Mouse (Mus musculus): ENCODE results near the gene Scg5. TPM values are rescaled to one million over a fixed set of nuclear protein-coding genes. Genes with fewer than 3 reads are reported as not detected.

Gene Scg5
- total RNA-seq, 2 experiments from 2014 or later = not detected

DNA sequence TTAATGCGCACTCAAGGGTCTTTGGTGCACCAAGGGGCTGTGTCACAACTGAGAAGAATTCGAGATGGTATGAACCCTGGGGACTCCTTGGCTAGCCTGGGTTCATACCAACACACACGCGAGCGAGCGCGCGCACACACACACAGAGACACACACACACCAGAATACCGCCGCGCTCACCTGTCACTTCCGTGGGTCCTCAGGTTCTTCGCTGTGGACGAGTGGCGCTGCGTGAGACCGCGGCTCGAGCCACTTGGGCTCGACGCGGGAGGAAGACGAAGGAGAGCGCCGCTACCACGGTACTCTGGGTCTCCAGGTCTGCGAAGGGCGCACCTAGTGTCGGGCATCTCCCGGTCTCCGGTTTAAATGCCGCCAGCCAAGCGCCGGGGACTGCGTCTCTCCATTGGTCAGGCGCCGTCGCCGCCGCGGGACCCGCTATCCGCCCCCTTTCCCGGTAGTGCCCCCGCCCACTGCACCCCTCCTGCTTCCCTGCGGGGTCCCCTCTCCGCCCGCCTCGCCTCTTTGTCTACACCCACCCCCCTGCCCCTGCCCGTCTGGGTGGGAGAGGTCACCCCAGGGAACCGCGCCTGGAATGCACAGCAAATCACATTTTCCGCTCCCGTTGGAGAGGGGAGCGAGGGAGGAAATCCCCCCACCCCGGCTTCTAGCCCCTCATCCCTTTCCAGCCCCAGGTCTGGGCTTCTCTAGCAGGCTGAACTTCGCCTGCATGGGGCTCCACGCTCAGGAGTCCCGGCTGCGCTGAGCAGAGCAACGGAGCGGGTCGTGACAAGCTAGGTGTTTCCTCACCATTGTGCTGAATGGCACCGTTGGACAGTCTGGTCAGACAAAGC, 70.4 kb downstream of the Scg5 start, which contains the start of gene Grem1:
TSS of gene Grem1 (minus strand) at position 336 of the 851 bp plus-strand sequence.
- ATAC-seq (replicated peaks; ENCODE audit: low FRiP score, poor library complexity, severe bottlenecking) = no peak

- ATAC-seq (replicated peaks; ENCODE audit: low FRiP score, poor library complexity, severe bottlenecking) = no peak
Measured at GRCm38 (mm10) chr2:113757525-113758310, 71.2 kb downstream of the Scg5 start.

DNA sequence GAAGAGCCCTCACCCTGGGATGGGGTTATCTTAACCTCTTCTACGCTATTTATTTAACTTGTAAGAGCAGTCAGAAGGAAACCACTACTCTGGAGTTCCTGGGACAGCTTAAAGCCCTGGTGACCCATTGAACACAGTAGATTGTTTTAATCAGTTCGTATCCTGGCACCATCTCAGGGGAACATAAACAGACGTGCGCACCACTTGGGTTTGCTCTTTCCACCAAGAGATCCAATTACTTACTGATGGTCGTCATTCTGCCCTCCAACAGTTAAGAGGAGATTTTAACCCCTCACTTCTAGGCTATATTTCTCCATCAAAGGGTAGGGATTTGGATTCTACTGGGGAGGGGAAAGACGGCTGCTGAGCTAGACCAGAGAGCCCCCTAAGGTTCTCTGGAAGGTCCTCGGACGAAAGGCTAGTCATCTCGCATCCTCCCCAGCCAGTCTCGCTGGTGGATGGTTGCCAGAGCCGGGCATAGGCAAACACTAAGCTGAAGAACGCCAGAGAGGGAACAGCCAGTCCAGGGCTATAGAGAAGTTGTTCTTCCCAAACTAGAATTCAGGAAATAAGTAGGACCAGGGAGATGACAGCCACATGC, 71.9 kb downstream of the Scg5 start:
- no peak for ATAC-seq (replicated peaks; ENCODE audit: low FRiP score, poor library complexity, severe bottlenecking)

GRCm38 (mm10) chr2:113749721-113750120, 79.2 kb downstream of the Scg5 start:
- no peak for ATAC-seq (replicated peaks; ENCODE audit: low FRiP score, poor library complexity, severe bottlenecking)

GRCm38 (mm10) chr2:113749309-113749708, 79.6 kb downstream of the Scg5 start:
- ATAC-seq (replicated peaks; ENCODE audit: low FRiP score, poor library complexity, severe bottlenecking) = no peak

DNA sequence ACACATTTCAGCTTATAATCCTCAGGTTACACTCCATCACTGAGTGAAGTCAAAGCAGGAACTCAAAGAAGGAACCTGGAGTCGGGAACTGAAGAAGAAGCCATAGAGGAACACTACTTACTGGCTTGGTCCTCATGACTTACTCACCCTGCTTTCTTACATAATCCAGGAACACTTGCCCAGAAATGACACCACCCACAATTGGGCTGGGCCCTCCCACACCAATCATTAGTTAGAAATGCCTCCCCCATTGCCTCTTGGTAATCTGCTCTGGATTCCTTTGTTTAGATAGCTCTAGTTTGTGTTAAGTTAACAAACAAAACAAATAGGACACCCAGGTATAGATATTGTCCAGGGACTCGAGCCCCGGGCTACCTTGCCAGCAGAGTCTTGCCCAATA, 100.3 kb downstream of the Scg5 start:
- no peak for ATAC-seq (replicated peaks; ENCODE audit: low FRiP score, poor library complexity, severe bottlenecking)

Other genes with a start within 250 kb of the Scg5 start
- not detected in 2 replicates for gene Grem1, start 70.5 kb downstream of the Scg5 start, total RNA-seq (2015; ENCODE audit: low replicate concordance)
- 0.98 TPM in 1 of 2 replicates, not detected in the other for gene Grem1, start 70.5 kb downstream of the Scg5 start, total RNA-seq (2017; ENCODE audit: low replicate concordance)
- gene Arhgap11a, start 19.5 kb upstream of the Scg5 start, total RNA-seq (2015; ENCODE audit: low replicate concordance) = 13.2 and 20.9 TPM in 2 replicates
- 15.4 and 22.0 TPM in 2 replicates for gene Arhgap11a, start 19.5 kb upstream of the Scg5 start, total RNA-seq (2017; ENCODE audit: low replicate concordance)
- gene Gjd2, start 184.5 kb upstream of the Scg5 start, total RNA-seq (2015; ENCODE audit: low replicate concordance) = not detected in 2 replicates
- not detected in 2 replicates for gene Gjd2, start 184.5 kb upstream of the Scg5 start, total RNA-seq (2017; ENCODE audit: low replicate concordance)
- gene Actc1, start 224.4 kb upstream of the Scg5 start, total RNA-seq (2015; ENCODE audit: low replicate concordance) = not detected in 2 replicates
- not detected in 2 replicates for gene Actc1, start 224.4 kb upstream of the Scg5 start, total RNA-seq (2017; ENCODE audit: low replicate concordance)